Mouse (Mus musculus) midbrain, postnatal 0 days (tissue): Measurements from ENCODE around the gene Gpr108. TPM values are rescaled to one million over a fixed set of nuclear protein-coding genes. Genes with fewer than 3 reads are reported as not detected.
A peak's percentile ranks its signal among the peaks of the same experiment; 100 is the strongest.
"Not testable (repeated sequence)": the region's sequence is repeated elsewhere in the genome, so short reads cannot be mapped to it uniquely, and the experiment has no call there.

ENCODE experiments used
- ATAC-seq: fragments of 200-750 bp; cut with Nextera tagmentation; 2 replicates; pipeline ENCODE4 v1.8.0; 2017; ENCODE audit warnings: moderate number of reproducible peaks, mild to moderate bottlenecking, moderate TSS enrichment, moderate library complexity; ENCODE audit not compliant: low FRiP score
- DNase-seq: peaks from one replicate; pipeline ENCODE4 v3.0.0-alpha.2; 2015; ENCODE audit warnings: low spot score
- H3K27ac ChIP-seq: fragments of 300-500 bp; sonication (generic); 2 replicates; pipeline ENCODE4 v1.5.1; 2014; ENCODE audit warnings: low read depth, mild to moderate bottlenecking, low read length, mixed read lengths
- H3K27me3 ChIP-seq: fragments of 300-500 bp; sonication (generic); 2 replicates; pipeline ENCODE4 v1.6.1; 2014; ENCODE audit warnings: low read length, control low read depth, mixed read lengths; ENCODE audit not compliant: insufficient read depth
- H3K36me3 ChIP-seq: fragments of 300-500 bp; sonication (generic); 2 replicates; pipeline ENCODE4 v1.6.1; 2014; ENCODE audit warnings: low read length, control low read depth, mixed read lengths; ENCODE audit not compliant: insufficient read depth
- H3K4me1 ChIP-seq: fragments of 300-500 bp; sonication (generic); 2 replicates; pipeline ENCODE4 v1.6.1; 2014; ENCODE audit warnings: mild to moderate bottlenecking, control low read depth, antibody characterized with exemption, low read length, mixed read lengths; ENCODE audit not compliant: insufficient read depth
- H3K4me2 ChIP-seq: fragments of 300-500 bp; sonication (generic); 2 replicates; pipeline ENCODE4 v1.6.1; 2014; ENCODE audit warnings: low read depth, mild to moderate bottlenecking, low read length, mixed read lengths; ENCODE audit not compliant: poor library complexity, severe bottlenecking
- H3K4me3 ChIP-seq: fragments of 300-500 bp; sonication (generic); 2 replicates; pipeline ENCODE4 v1.5.1; 2014; ENCODE audit warnings: low read depth, mild to moderate bottlenecking, low read length, moderate library complexity
- H3K9ac ChIP-seq: fragments of 300-500 bp; sonication (generic); replicated peaks from 2 replicates; pipeline ENCODE4 v1.6.1; 2014; ENCODE audit warnings: mild to moderate bottlenecking, low read length, moderate library complexity, mixed read lengths; ENCODE audit not compliant: poor library complexity, severe bottlenecking
- H3K9me3 ChIP-seq: fragments of 300-500 bp; sonication (generic); 2 replicates; pipeline ENCODE4 v1.6.1; 2016; ENCODE audit warnings: low read length, control low read depth
- CTCF ChIP-seq: IDR thresholded peaks from 2 replicates; pipeline ENCODE4 v1.5.1; 2016; ENCODE audit warnings: antibody characterized with exemption, mild to moderate bottlenecking
- WGBS: fragments of 180-500 bp; shearing (Covaris S2); extraction: QIAGEN DNeasy Blood & Tissue Kit; methylation state at CpG from one replicate; pipeline ENCODE4 v1.1.7; 2014; 5-methylcytosine and 5-hydroxymethylcytosine counted together
- polyA plus RNA-seq: library from polyadenylated mRNA; unstranded; fragments of >200 nt; fragmentation: Nextera tagmentation; extraction: Ambion mirVana; gene quantifications from 2 replicates; pipeline ENCODE4 v1.2.1, GENCODE M21; 2015
- total RNA-seq: library from RNA; depleted of rRNA; stranded (reverse); fragments of >200 nt; gene quantifications from 2 replicates; pipeline ENCODE4 v1.2.3, GENCODE M21; 2014

Gene Gpr108
- total and polyA plus RNA-seq, 2 experiments from 2014 or later = 19.2 to 23.1 TPM

DNA sequence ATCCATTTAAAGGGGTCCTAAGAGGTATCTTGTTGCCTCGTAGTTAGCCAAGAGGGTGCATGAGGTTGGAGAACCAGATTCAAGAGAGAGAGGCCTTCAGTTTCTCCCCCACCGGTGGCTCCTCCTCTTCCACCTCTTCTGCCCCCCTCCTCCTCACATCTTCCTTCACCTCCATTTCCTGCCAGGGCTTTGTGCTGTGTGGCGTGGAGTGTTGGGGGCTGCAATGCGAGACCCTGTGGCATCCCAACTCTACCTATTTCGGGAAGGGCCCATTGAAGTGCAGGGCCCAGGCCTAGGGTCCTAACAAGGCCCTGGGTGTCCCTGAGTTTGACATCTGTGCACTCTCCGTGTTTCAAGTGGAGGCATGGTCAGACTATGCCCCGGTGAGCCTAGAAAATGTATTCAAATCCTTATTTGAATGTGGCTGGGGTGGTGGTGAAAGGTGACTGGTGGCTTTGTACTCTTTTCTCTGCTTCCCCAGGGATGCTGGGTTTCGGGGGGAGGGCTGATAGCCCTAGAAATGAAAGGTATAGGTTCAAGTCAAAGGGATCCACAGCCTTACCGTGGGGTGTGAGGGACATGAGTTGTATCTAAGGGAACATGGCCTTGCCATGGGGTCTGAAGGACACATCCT is 31.5 kb upstream of the Gpr108 start:
- WGBS = 53% methylated on average over 9 of the region's 9 CpGs

DNA sequence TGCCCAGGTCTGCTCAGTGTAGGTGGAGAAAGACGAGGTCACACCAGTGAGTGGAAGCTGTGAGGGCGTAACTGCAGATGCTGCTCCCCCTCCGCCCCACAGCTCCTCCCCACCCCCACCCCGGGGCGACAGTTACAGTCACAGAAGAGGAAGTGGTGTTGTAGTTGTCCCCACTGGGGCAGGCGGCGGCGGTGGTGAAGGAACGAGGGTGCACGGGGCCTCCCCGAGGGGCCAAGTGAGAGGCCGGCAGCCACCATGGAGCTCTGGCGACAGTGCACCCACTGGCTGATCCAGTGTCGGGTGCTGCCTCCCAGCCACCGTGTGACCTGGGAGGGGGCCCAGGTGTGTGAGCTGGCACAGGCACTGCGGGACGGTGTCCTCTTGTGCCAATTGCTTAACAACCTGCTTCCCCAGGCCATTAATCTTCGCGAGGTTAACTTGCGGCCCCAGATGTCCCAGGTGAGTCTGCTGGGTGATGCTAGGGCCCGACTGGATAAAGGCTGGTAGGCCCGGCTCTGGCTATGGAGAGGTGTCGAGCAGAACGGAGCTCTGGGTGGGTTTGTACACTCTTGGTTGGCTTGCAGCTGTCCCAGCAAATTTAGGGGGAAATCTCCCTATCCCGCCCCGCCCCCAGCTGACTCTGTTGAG is 30.8 kb upstream of the Gpr108 start, which contains the start of gene Vav1:
Gene Vav1, plus strand, starts transcription at position 158 of the 648 bp plus-strand sequence.
- ATAC-seq (no peak), DNase-seq (no peak)
- no peak within 1 kb of the TSS for H3K27ac ChIP-seq
- WGBS = 78% methylated on average over 26 of the region's 26 CpGs
- H3K4me1 ChIP-seq = 0 out of 2 replicates have a peak, but pooled peaks cover 2% of the 10 kb centered on the region
- H3K9ac ChIP-seq = no peak within 1 kb of the TSS
- no peaks in the 10 kb centered on the region for H3K36me3 ChIP-seq
- TF ChIP-seq CTCF = no peak
- 0 out of 2 replicates have a peak, but pooled peaks cover under 1% of the 10 kb centered on the region for H3K27me3 ChIP-seq
- H3K4me3 ChIP-seq = no peak within 1 kb of the TSS
- H3K9me3 ChIP-seq = no peaks in the 10 kb centered on the region
- no peak within 1 kb of the TSS for H3K4me2 ChIP-seq

More for the DNA sequence above, 31.5 kb upstream of the Gpr108 start:
- Histone ChIP-seq H3K27ac (no peak overlapping the region), H3K36me3 (no peaks in the 10 kb centered on the region), H3K4me3 (no peak overlapping the region), H3K9ac (no peak overlapping the region), H3K4me1 (0 out of 2 replicates have a peak, but pooled peaks cover 2% of the 10 kb centered on the region), H3K4me2 (no peak overlapping the region), H3K9me3 (no peaks in the 10 kb centered on the region), H3K27me3 (no peaks in the 10 kb centered on the region)
- ATAC-seq = no peak
- no peak for TF ChIP-seq CTCF
- DNase-seq = no peak

DNA sequence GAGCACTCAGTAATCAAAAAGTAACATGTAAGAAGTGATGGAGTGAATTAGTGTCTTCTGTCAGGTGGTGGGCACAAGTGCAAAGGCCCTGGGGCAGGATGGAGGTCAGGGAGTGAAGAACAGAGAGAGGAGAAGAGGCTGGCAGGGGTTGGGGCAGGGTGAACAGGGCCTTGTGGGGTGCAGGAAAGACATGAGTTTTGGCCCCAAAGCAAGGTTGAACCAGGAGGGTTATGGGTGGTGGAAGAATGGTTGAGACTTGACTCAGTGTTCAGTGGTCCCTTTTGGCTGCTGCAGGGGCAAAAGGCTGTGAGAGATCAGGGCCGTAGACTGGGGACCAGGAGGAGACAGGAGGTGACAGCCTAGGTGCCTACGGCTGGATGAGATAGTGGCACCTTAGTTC is 30.3 kb upstream of the Gpr108 start:
- H3K27ac ChIP-seq = no peak overlapping the region
- no peak for DNase-seq
- H3K9me3 ChIP-seq = no peaks in the 10 kb centered on the region
- no peak for TF ChIP-seq CTCF
- H3K4me3 ChIP-seq = no peak overlapping the region
- 91% methylated on average over 2 of the region's 2 CpGs for WGBS
- H3K36me3 ChIP-seq = no peaks in the 10 kb centered on the region
- H3K27me3 ChIP-seq = 0 out of 2 replicates have a peak, but pooled peaks cover 3% of the 10 kb centered on the region
- 0 out of 2 replicates have a peak, but pooled peaks cover 2% of the 10 kb centered on the region for H3K4me1 ChIP-seq
- no peak overlapping the region for H3K9ac ChIP-seq
- ATAC-seq = no peak
- H3K4me2 ChIP-seq = no peak overlapping the region

DNA sequence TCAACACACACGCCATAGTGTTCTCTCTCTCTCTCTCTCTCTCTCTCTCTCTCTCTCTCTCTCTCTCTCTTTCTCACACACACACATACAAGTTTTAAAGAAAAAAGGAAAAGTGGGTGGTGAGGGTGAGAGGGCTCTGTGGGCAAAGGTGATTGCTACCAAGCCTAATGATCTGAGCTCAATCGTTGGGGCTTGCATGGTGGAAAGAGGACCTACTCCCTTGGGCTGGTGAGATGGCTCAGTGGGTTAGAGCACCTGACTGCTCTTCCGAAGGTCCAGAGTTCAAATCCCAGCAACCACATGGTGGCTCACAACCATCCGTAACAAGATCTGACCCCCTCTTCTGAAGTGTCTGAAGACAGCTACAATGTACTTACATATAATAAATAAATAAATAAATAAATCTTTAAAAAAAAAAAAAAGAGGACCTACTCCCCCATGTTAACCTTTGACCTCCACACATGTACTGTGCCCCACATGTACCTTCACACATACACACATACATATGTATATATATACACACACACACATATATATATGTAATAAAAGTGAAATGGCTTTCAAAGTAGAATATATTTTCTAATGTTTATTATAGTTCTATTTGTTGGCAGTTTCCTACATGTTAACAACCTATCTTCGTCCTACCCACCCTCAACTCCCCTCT is 29.5 kb upstream of the Gpr108 start:
- H3K36me3 ChIP-seq, ATAC-seq, H3K4me1 ChIP-seq, DNase-seq, H3K9me3 ChIP-seq, H3K9ac ChIP-seq, H3K4me3 ChIP-seq, H3K27me3 ChIP-seq, H3K4me2 ChIP-seq, H3K27ac ChIP-seq: not testable (repeated sequence)
- WGBS = 79% methylated on average over 4 of the region's 5 CpGs

DNA sequence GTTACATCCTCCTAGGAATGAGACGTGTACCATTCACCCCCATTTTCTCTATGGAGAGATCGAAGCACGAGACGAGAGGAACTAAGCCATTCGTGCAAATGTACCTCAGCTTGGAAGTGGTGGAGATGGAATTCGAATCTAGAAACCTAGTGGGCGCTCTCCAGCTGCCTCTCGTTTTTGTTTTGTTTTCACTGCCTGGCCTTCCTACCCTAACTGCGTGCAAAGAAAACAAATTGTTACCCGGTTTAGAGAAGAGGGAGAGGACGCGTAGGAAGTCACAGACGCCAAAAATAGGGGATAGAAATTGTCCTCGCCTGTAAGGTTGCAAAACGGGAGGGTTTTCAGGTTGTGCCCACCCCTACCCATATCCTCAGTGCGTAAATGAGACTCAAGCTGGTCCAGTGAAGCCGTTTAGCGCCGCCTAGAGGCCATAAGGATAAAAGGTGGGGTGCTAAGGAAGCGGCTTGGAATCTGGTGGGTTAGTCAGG is 28.4 kb upstream of the Gpr108 start:
- TF ChIP-seq CTCF = peak; percentile 88
- H3K27ac ChIP-seq = no peak overlapping the region
- under 1% methylated on average over 20 of the region's 20 CpGs for WGBS
- H3K4me3 ChIP-seq = peak overlapping the region; percentile 52
- ATAC-seq = peak; percentile 67
- no peaks in the 10 kb centered on the region for H3K9me3 ChIP-seq
- H3K9ac ChIP-seq = peak overlapping the region; percentile 36
- peak overlapping the region; percentile 80 for H3K4me2 ChIP-seq
- peak; percentile 91 for DNase-seq
- 0 out of 2 replicates have a peak, but pooled peaks cover 7% of the 10 kb centered on the region for H3K27me3 ChIP-seq
- no peaks in the 10 kb centered on the region for H3K36me3 ChIP-seq
- 0 out of 2 replicates have a peak, but pooled peaks cover 2% of the 10 kb centered on the region for H3K4me1 ChIP-seq
